Mouse (Mus musculus) limb, embryonic 11.5 days (tissue): Measurements from ENCODE around the gene Lrrc3. TPM values are rescaled to one million over a fixed set of nuclear protein-coding genes. Genes with fewer than 3 reads are reported as not detected.

Source experiments
- ATAC-seq: fragments of 200-750 bp; cut with Nextera tagmentation; 2 replicates; pipeline ENCODE4 v1.8.0; 2017; ENCODE audit warnings: low read depth; ENCODE audit not compliant: insufficient number of reproducible peaks, low FRiP score, low TSS enrichment
- DNase-seq: peaks from one replicate; pipeline ENCODE4 v3.0.0-alpha.2; 2015; ENCODE audit warnings: low spot score
- H3K27ac ChIP-seq: fragments of 300-500 bp; sonication (generic); replicated peaks from 2 replicates; pipeline ENCODE4 v1.5.1; 2014; ENCODE audit warnings: low read depth, mild to moderate bottlenecking, low read length
- H3K27me3 ChIP-seq: fragments of 300-500 bp; sonication (generic); 2 replicates; pipeline ENCODE4 v1.6.1; 2014; ENCODE audit warnings: mild to moderate bottlenecking, low read length, mixed read lengths; ENCODE audit not compliant: control insufficient read depth, insufficient read depth
- H3K36me3 ChIP-seq: fragments of 300-500 bp; sonication (generic); 2 replicates; pipeline ENCODE4 v1.6.1; 2014; ENCODE audit warnings: mild to moderate bottlenecking, low read length, moderate library complexity, mixed read lengths; ENCODE audit not compliant: control insufficient read depth, insufficient read depth
- H3K4me1 ChIP-seq: fragments of 300-500 bp; sonication (generic); 2 replicates; pipeline ENCODE4 v1.6.1; 2014; ENCODE audit warnings: low read length, mixed read lengths; ENCODE audit not compliant: control insufficient read depth, insufficient read depth
- H3K4me2 ChIP-seq: fragments of 300-500 bp; sonication (generic); 2 replicates; pipeline ENCODE4 v1.6.1; 2014; ENCODE audit warnings: low read depth, mild to moderate bottlenecking, moderate library complexity; ENCODE audit not compliant: severe bottlenecking
- H3K4me3 ChIP-seq: fragments of 300-500 bp; sonication (generic); 2 replicates; pipeline ENCODE4 v1.5.1; 2014; ENCODE audit warnings: low read depth, low read length
- H3K9ac ChIP-seq: fragments of 300-500 bp; sonication (generic); 2 replicates; pipeline ENCODE4 v1.6.1; 2014; ENCODE audit warnings: mild to moderate bottlenecking, low read length
- H3K9me3 ChIP-seq: fragments of 300-500 bp; sonication (generic); 2 replicates; pipeline ENCODE4 v1.6.1; 2016; ENCODE audit warnings: low read length; ENCODE audit not compliant: control insufficient read depth
- WGBS: fragments of 180-500 bp; shearing (Covaris S2); extraction: QIAGEN DNeasy Blood & Tissue Kit; methylation state at CpG from one replicate; pipeline ENCODE4 v1.1.7; 2014; 5-methylcytosine and 5-hydroxymethylcytosine counted together
- polyA plus RNA-seq: library from polyadenylated mRNA; unstranded; fragments of >200 nt; fragmentation: Nextera tagmentation; extraction: Ambion mirVana; gene quantifications from 2 replicates; pipeline ENCODE4 v1.2.1, GENCODE M21; 2014

The Lrrc3 gene
- polyA plus RNA-seq, 1 experiment from 2014 or later: 1.4 TPM

DNA sequence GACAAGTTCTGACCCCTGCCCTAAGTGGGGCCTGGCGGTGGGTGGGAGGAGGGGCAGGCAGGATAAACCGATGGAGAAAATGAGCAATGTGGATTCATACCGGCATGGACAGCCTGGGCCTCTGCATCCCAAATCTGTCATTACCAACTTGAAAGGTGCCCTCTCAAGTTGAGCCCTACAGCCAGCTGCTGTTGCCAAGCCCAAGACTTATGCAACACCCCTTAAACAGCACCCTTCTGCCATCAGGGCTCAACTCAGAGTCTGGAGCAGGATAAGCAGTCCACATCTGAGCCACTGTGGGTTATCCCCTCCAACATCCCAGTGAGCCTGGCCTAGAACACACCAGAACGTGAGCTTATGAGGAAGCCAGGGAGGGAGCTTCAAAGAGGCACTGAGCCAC is 11.0 kb upstream of the Lrrc3 start:
- no peak overlapping the region for H3K4me3 ChIP-seq
- no peak overlapping the region for H3K4me2 ChIP-seq
- 57% methylated on average over 4 of the region's 4 CpGs for WGBS
- no peak for DNase-seq
- H3K9ac ChIP-seq: no peak overlapping the region
- no peaks in the 10 kb centered on the region for H3K36me3 ChIP-seq
- no peak overlapping the region for H3K27ac ChIP-seq
- no peaks in the 10 kb centered on the region for H3K4me1 ChIP-seq
- no peak for ATAC-seq
- H3K9me3 ChIP-seq: no peaks in the 10 kb centered on the region
- no peaks in the 10 kb centered on the region for H3K27me3 ChIP-seq

GRCm38 (mm10) chr10:77912605-77913004 is 10.3 kb upstream of the Lrrc3 start:
- no peak for ATAC-seq
- no peaks in the 10 kb centered on the region for H3K36me3 ChIP-seq
- H3K4me3 ChIP-seq: no peak overlapping the region
- H3K27me3 ChIP-seq: no peaks in the 10 kb centered on the region
- DNase-seq: no peak
- H3K9ac ChIP-seq: no peak overlapping the region
- 51% methylated on average over 7 of the region's 7 CpGs for WGBS
- H3K27ac ChIP-seq: no peak overlapping the region
- no peaks in the 10 kb centered on the region for H3K4me1 ChIP-seq
- no peaks in the 10 kb centered on the region for H3K9me3 ChIP-seq
- no peak overlapping the region for H3K4me2 ChIP-seq

DNA sequence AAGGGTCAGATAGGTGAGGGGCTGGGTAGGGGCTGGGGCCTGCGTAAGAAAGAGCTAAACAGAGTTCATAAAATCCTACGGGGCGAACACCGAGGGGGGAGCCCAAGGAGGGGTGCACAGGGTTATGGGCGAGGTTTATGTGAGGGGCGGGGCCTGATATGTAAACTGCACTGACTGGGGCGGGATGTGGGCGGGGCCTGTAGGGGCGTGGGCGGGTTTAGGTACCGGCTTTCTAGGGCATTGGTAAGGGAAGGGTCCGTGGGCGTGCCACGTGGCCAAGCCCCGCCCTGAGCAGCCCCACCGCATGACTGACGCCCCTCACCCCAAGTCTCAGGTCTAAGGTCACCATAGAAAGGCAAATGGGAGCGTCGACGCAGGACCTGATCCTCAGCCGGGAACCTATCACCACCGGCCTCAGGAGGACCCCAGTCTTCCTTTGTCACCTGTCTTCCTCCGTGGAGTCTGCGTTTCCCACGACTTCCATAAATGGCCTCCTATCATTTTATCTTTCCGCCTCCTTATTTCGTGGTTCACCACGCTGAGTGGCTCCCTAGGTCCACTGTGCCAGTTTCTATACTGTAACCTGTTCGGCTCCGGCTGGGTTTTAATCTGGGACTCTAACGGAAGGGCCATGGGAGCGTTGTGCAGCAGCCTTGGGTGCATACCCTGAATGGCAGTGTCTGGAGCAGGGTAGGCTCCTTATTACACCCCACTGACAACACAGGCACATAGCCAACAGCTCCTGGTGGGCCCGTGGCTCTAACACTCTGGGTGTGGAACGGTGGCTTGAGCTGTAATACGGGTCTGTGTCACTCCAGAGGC is 769 bp upstream of the Lrrc3 start:
- DNase-seq (peak; percentile 75), ATAC-seq (peak; percentile 81)
- Histone ChIP-seq H3K9ac (no peak overlapping the region), H3K9me3 (no peaks in the 10 kb centered on the region), H3K4me3 (peak overlapping the region; percentile 52), H3K4me1 (no peaks in the 10 kb centered on the region), H3K36me3 (no peaks in the 10 kb centered on the region), H3K27me3 (peaks cover 3% of the 10 kb centered on the region; the same call in 1 of the 2 replicates), H3K4me2 (peak overlapping the region; percentile 93), H3K27ac (no peak overlapping the region)
- 9% methylated on average over 35 of the region's 35 CpGs for WGBS

GRCm38 (mm10) chr10:77901871-77902210 is 495 bp downstream of the Lrrc3 start:
- ATAC-seq (peak; percentile 19; the same call in 1 of the 2 replicates), DNase-seq (no peak)
- Histone ChIP-seq H3K27me3 (peaks cover 3% of the 10 kb centered on the region; the same call in 1 of the 2 replicates), H3K9me3 (no peaks in the 10 kb centered on the region), H3K27ac (no peak overlapping the region), H3K4me3 (peak overlapping the region; percentile 52), H3K4me2 (peak overlapping the region; percentile 93), H3K4me1 (no peaks in the 10 kb centered on the region), H3K36me3 (no peaks in the 10 kb centered on the region), H3K9ac (peak overlapping the region; percentile 68)
- WGBS: 2% methylated on average over 14 of the region's 14 CpGs

GRCm38 (mm10) chr10:77900903-77901818 is 1.2 kb downstream of the Lrrc3 start:
- Histone ChIP-seq H3K4me1 (no peaks in the 10 kb centered on the region), H3K27me3 (peaks cover 3% of the 10 kb centered on the region; the same call in 1 of the 2 replicates), H3K36me3 (no peaks in the 10 kb centered on the region), H3K9me3 (no peaks in the 10 kb centered on the region), H3K4me3 (no peak overlapping the region), H3K27ac (no peak overlapping the region), H3K9ac (0 out of 2 replicates have a peak overlapping the region, but pooled peaks have one; percentile 68), H3K4me2 (peak overlapping the region; percentile 93; the same call in 1 of the 2 replicates)
- ATAC-seq: no peak
- no peak for DNase-seq
- 84% methylated on average over 27 of the region's 27 CpGs for WGBS

GRCm38 (mm10) chr10:77900126-77900525 is 2.2 kb downstream of the Lrrc3 start:
- Histone ChIP-seq H3K4me1 (no peaks in the 10 kb centered on the region), H3K4me3 (no peak overlapping the region), H3K9me3 (no peaks in the 10 kb centered on the region), H3K27me3 (peaks cover 3% of the 10 kb centered on the region; the same call in 1 of the 2 replicates), H3K4me2 (no peak overlapping the region), H3K9ac (no peak overlapping the region), H3K36me3 (no peaks in the 10 kb centered on the region), H3K27ac (no peak overlapping the region)
- ATAC-seq (no peak), DNase-seq (no peak)
- 88% methylated on average over 7 of the region's 7 CpGs for WGBS

DNA sequence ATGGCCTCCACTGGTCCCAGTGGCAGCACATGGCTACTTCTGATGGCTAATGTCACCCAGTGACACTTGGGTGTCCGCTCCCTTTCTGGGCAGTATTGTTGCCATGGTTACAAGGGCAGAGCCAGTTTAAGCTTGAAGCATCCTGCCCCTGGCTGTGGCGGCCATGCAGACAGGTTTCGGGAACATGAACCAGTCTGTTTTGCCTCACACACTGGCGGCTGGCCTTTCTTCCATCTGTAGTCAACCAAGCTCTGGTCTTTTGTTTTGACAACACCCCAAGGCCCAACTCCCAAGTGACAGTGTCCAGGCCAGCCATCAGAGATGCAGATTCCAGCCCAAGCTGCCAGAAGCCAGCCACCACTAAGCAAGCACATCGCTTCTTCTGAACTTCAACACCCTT is 6.8 kb downstream of the Lrrc3 start:
- DNase-seq: no peak
- Histone ChIP-seq H3K27me3 (no peaks in the 10 kb centered on the region; the same call in 1 of the 2 replicates), H3K9ac (no peak overlapping the region), H3K27ac (no peak overlapping the region), H3K36me3 (no peaks in the 10 kb centered on the region), H3K9me3 (no peaks in the 10 kb centered on the region), H3K4me1 (no peaks in the 10 kb centered on the region), H3K4me2 (no peak overlapping the region), H3K4me3 (no peak overlapping the region)
- 58% methylated on average over 5 of the region's 5 CpGs for WGBS
- ATAC-seq: no peak

DNA sequence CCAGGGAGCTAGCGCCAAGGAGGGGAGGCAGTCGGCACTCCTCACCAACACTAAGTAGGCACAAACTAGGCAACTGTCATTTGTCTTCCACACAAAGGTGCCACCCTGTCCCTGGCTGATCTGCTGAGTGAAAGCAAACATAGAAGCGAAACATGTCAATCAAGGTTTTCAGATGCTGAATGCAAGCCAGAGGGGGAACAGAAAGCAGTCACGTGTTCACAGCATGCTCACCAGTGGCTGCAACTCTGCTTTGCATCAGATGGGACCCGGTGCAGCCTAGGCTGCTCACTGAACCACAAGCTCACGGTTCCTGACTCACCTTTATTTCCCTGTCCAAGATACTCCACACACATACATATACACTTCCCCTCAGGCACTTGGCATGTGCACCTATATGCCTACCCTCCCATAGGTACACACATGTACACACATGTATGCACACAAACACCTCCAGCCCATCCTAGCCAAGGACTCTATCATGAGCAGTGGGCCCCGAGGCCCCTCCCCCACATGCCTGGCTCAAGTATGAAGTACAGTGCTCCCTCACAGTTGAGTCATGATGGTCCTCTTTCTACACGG is 11.3 kb downstream of the Lrrc3 start:
- H3K4me1 ChIP-seq: no peaks in the 10 kb centered on the region
- ATAC-seq: no peak
- DNase-seq: no peak
- 87% methylated on average over 8 of the region's 8 CpGs for WGBS
- H3K9ac ChIP-seq: no peak overlapping the region
- H3K4me2 ChIP-seq: no peak overlapping the region
- no peak overlapping the region for H3K4me3 ChIP-seq
- H3K27me3 ChIP-seq: no peaks in the 10 kb centered on the region
- no peaks in the 10 kb centered on the region for H3K36me3 ChIP-seq
- H3K9me3 ChIP-seq: no peaks in the 10 kb centered on the region
- no peak overlapping the region for H3K27ac ChIP-seq
